Mouse (Mus musculus) forelimb bud, embryonic 11.5 days (tissue): Measurements from ENCODE around the gene Foxp1.

Experiments used
- DNase-seq: peaks from one replicate; pipeline ENCODE4 v3.0.0-alpha.2; 2012; ENCODE audit warnings: low read depth, low spot score

Foxp1 gene

DNA sequence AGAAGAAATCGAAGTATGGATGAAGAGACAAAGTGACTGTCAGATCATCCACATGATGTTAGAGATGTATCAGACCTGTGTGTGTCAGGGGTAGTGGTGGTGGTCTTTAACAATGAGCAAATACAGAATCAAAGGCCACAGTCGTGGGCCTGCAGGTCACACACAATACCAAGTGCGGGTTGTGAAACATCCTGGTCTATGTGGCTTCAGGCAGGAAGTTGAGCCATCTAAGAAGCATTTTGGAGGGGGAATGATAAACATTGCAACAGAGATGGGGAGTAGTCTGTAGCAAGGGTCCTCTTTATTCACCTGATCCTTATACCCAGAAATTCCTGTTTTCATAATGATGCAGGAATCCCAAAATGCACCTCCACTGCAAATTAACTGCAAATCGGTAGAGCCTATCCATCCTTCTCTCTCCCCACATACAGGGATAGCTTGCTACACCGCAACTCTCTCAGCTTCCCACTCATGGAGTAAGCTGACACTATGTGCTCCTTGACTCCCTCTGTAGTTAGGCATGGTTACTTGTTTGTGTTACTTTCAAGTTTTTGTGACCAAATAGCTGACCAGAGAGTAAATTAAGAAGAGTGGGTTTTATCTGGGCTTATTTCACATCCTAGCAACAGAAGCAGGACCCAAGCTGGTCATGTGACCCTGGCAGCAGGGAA lies 310.7 kb downstream of the Foxp1 start:
- DNase-seq, result no peak

DNA sequence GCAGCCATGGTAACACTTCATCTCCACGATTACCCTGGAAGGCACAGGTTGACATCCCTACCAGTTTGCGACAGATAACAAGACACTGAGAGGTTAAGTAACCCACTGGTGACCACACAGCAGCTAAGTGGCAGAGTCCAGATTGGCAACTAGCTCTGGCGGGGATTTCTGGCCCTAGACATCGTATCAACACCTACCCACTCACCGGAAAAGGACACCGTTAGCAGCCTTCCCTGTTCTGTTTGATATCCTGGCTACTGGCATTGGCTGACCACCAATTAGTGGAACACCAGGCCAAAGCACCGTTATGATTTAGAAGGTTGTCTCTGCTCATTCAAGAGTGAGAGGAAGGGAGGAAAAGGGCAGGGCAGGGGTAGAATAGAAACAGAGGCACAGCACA lies 312.4 kb downstream of the Foxp1 start:
- DNase-seq, result no peak

DNA sequence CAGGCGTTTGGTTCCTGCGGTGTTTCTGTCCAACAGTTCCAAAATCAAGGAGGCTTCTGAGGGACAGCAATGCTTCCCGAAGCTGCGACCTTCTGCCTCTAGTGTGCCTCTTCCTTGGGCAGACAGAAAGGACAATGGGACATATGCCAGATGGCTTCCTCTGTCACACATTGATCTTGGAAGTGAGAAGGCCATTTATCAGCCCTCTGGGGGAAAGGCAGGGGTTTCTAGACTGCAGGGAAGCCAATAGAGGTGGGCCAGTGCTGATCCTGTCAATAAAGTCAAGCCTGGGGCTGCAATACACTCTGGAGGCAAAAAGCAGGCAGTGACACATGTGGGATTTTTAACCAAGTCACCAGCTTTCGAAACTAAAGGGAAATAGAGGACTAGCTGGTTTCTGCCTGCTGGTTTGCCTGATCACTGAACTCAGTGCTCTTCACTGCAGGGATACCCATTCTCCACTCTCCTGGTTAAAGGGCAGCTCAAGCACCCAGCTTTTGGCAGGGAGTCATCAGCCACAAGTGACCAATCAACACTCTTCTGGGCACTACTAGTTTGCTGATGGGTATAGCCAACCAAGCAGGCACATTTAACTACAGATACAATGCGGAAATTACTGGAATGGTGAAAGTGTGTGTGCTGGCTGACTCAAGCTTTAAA lies 315.2 kb downstream of the Foxp1 start:
- DNase-seq, result no peak

DNA sequence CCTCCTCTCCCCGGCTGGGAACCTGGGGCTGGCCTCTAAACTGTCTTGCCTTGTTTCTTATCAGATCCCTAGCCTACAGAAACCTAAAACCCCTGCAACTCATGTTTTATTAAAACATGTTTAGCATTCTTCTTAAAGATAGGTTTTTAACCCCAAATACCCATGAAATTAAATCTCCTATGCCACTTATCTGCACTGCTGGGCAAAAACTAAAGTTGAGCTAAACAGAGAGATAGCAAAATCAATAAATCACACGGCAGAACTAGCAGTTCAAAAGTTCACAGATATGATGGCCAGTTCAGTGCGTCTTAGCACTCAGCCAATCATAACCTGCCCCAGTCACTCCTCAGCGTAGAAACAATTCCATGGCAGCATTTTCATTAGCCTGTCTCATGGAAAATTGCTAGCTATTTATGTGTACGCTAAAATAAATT lies 316.1 kb downstream of the Foxp1 start:
- no peak for DNase-seq

DNA sequence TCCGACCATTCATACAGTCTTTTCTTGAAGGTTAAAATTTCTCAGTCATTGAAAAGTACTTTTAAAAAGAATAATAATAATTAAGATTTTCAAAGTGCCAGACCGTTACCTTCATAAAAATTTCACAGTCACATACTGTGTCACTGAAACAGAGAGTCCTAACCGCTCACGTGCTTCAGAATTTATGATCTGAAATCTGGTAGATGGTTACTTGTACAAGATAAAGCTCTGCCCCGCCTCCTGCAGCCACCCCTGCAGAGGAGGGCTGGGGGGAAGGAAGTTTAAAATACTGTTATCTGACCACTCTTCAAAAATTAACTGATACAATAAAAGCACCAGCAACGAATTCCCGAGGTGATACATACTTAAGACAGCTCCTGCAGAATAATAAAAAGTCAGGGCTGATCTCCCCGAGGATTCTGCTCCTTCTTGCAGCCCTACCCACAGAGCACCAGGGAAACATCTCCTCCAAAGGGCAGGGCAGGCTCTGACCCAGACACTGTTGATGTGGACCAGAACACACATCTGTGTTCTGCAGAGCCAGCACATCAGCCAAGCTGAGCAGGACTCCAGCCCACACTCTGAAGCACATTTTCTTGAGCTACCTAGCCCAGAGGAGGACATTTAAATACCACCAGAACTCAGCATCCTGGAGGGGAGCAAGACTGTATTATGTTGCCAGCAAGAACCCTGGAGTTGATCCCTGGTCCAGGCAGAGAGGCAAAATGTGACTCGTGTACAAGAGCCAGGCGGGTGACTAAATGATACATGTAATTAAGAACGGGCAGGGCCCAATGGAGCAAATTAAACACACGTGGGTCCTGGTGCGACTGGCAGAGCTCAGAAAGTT lies 316.7 kb downstream of the Foxp1 start:
- DNase-seq, result peak; percentile 38

DNA sequence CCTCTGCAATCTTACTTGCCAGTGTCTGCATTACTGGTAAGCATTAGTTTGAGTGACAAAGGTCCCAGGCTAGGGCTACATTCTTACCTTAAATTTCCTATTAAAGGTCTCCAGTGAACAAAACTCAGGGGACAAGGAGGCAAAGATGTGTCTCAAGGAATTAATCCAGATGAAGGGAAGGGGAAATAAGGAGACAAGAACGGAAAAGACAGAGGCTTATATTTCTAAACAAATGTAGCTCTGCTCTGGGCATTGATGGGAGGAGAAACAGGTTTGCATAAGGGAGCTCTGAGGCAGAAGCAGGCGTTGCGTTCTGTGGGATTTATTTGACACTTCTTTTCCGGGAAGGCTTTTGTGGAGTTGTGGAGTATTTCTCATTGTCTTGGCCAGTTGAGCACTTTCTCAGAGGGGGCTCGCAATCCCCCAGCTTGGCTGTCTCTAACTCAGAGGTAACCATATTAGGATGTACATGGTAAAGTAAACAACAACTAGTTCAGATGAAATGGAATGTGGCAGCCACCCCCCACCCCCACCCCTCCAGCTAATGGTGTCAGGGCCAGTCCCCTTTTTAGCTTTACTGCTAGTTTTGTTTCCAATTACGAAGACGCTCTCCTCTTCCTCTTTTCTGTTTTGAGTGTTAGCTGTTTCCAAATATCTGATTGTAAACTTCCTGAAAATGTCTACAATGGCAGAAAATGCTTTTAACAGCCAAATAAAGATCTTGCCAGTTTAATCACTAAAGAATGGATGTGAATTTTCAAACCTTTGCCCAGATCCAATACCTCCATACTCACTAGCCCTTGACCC lies 317.5 kb downstream of the Foxp1 start:
- no peak for DNase-seq

DNA sequence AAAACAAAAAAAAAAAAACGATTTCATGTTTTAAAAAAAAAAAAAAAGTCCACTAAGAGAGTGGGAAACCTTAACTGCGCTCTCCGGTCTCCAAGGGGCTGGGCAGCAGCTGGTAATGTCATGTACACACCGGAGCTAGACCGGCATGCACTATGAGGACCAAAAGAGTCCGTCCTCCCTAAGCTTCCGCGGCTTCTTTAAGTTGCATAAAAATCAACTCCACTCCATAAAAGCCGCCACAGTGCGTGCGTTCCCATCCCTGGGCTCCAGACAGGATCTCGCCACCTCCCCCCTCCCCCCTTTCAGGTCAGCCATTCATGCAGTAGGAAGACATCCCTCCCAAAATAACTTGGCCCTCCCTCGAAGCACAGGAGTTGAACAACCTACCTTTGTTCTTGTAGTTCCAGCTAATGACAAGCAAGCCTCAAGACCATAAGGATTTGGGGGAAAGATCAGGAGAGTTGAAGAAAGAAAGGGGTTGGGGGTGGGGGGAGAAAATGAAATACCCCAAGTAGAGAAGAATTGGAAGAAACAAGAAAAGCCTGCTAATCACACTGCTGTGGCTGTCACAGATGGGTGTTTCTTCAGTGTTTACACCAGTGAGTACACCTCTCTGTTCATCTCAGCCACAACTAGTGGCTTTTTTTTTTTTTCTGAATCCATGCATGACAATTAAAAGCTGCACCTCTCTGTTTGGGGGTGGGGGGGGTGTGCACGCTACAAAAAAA lies 318.3 kb downstream of the Foxp1 start:
- peak; percentile 36 for DNase-seq

DNA sequence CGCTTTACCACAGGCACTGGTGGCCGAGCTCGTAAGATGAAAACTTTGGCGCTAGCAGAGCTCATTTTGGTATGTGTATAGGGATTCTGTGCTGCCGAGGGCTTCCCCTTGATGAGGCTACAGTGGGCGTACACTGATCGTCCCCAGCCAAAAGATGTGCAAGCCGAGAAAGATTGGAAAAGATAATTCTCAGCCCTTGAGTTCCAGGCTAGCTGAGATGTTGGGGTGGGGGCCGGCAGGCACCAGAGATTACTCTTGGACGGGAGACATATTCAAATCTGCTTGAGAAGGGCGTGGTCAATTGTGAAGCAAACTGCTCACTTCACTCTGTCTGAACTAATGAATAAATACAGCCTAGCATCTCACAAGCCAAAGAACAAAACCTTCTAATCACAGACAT lies 319.3 kb downstream of the Foxp1 start:
- no peak for DNase-seq

DNA sequence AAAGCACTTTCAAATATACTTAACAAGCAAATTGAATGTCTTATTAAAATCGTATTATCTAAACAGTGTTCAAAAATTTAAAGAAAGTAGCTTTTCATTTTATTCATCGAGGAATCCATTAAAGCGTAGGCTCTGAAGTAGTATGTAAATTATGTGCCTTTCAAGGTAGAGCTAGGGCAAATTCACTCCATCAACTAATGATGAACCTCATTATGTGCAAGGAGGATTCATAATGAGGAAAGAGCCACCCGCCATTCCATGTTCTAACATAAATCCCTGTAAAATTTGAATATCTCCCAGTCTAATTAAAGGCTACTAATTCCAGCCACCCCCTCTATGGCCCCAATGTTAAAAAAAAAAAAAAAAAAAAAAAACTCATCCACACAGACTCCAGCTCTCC lies 319.7 kb downstream of the Foxp1 start:
- no peak for DNase-seq

DNA sequence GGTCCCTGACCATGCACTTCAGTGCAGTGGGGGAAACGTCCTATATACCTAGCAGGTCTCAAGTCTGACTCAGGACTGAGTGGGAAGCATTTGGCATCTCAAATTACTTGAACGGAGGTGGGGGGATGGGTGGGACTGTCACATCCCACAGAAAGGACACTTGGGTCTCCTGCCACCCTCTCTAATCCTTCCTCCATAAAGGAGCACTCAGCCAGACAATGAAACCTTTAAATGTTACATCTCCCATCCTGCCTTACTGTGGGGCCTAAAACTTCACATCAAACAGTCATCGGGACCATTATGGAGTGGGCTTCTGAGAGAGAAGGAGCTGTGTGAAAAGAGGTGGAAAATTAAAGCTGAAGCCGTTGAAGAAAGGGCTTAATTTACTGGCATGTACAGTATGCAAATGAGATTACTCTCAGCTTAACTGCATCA lies 321.2 kb downstream of the Foxp1 start:
- no peak for DNase-seq

DNA sequence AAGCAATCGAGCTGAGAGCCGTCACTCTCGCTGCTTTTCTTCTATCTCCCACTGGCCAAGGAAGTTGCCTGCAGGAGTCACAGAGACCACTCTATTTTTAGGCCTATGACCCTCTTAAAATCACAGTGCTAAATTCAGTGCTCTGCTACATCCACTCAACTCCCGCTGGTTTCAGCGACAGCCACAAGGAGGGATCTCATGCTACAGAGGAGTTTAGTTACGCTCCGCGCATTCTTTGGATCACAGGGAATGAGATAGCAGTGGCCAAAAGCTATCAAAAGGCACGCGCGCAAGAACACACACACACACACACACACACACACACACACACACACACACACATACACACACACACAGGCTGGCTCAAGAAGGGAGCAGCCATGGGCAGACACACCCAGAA lies 321.9 kb downstream of the Foxp1 start:
- DNase-seq, result no peak

DNA sequence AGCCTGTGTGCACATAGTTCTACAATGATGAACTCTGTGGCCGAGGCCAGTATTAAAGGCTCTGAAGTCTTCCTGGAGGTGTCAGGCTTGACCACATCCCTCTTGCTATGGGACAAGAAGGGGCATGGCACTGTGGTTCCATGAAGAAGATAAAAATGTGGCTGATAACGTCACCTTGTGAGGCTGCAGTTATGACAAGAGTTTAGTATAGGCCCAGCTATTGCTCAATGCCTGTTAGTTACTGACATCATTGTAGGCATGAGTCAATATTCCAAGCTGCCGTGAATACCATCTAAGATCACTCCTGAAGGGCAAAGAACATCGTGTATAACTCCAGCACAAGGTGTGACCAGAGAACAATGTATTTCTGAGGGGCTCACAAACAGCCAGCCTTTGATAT lies 323.2 kb downstream of the Foxp1 start:
- no peak for DNase-seq

DNA sequence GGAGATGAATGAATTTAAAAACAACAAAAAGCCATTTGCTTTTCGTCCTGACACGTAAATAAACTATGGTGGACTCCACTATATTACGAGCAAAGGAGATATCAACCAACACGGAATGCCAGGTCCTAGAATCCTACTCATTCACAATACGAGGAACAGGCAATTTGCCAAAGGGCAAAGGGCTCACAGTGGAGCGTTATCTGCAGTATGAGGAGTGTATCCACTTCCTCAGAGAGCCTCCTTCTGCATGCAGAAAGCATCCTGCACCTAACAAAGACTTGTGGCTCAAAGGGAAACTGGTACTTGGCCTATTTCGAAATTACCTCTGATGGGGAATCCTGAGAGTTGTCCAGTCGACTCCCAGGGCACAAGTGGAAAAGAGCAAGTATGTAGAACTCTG lies 328.8 kb downstream of the Foxp1 start:
- no peak for DNase-seq

DNA sequence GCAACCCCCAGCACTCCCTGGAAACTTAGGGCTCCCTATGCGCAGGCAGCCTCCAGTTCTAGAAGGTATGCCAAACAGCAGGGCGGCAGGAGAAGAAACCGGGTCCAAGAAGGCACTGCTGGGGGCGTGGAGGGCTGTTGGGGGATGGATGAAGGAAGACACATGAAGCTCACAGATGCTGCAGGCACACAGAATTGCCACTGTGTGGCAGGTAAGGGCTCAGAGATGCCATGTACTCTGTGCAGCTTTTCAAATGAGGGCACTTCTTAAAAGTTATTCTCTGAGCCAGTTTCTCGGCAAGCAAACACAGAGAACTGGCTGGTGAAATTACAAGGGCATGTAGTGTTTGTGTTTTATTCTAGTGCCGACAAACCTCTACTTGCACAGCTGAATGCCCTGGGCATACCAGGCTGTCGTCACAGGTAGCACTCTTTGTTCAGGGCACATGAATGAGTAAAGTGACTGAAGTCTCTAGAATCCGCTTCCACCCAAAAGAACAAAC lies 330.8 kb downstream of the Foxp1 start:
- DNase-seq, result no peak

DNA sequence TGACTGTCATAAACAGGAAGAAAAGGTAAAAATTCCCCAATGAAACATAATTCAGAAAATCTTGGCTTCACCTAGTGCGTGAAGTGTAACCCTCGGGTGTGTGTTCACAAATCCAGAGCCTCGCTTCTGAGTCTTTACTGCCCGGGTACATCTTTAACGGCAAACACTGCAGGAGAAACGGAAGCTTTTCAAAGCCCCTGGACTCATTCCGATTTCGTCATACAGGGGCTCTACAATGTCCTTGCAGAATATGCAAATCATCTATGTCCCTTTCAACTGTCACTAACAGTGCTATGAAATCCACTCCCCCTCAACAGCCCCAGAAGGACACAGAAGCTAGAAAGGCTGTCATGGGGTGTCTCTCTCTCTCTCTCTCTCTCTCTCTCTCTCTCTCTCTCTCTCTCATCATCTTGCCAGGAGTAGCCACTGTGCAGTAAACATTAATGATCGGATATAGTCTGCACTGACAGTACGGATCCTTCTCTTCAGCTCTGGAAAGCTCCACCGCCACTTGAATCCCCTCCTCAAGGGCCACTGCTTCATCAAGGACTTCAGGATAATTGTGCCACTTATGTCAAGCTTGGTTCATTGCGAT lies 331.4 kb downstream of the Foxp1 start:
- no peak for DNase-seq

DNA sequence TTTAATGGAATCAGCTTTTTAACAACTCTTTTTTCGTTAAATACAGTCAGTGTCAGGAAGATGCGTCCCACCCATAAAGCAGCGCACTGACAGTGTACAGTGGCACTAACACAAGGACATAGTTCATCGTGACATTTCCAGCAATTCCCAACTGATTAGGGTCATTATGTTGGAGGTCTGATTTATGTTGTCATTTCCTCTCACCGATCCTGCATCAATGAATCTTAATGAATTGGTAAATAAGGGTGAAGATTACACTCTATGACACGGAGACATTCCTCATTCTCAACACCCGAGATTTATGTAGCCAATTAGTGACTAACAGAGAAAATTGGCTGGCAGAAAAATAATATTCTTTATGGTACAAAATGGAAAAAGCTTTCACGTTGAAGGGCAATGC lies 332.6 kb downstream of the Foxp1 start:
- DNase-seq, result peak; percentile 55

DNA sequence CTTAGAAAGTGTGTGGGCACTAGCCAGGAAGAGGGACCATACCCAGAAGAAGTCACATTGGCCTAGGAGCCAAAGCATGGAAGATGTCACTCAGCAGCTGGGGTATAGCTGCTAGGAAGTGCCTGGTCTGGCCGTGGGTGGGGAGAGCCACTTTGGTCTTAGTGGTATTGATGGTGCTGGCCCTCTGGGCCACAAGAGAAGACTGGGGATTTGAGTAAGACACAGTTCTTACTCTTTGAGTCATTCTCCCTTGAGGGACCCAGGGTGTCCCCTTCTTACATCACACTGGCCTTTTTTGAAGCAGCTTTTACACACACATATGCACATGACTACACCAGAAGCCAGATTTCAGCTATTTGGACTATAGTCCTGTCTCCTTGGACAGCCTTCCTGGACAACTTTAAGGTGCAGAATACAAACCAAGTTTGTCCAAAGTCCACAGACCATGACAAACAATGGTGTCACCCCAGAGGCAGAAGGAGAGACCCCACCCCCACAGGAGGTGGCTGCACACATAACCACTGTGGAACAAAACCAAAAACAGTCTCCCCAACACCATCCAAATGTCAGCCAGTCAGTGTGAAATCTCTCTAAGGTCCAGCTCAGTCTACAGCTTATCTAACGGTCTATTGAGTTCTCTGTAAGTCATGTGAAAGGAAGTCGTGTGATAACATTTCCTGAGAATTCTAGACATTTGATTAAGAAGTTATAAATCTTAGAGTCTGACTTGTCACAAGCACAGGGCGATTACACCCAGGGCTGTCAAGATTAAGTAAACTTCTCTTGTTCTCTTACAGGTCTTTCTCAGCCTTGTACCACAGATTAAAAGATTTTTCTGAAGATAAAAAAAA lies 333.9 kb downstream of the Foxp1 start:
- DNase-seq, result no peak

DNA sequence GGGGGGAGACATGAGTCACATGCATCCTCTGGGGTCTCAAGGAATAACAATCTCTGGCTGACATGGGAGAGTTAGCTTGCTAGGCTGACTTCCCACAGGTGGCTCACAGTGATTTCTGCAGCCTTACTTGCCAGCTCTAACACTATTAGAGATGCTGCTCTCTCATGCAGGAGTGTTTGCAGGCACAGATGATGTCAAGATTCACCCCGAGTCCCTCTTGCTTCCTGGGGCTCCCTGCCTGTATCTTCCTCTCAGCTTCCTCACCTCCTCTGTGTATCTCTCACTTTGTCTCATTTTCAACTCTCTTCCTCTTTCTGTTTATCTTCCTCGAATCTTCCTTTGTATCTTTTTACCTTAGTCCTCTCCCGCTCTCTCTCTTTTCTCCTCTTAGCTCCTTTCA lies 334.6 kb downstream of the Foxp1 start:
- no peak for DNase-seq

DNA sequence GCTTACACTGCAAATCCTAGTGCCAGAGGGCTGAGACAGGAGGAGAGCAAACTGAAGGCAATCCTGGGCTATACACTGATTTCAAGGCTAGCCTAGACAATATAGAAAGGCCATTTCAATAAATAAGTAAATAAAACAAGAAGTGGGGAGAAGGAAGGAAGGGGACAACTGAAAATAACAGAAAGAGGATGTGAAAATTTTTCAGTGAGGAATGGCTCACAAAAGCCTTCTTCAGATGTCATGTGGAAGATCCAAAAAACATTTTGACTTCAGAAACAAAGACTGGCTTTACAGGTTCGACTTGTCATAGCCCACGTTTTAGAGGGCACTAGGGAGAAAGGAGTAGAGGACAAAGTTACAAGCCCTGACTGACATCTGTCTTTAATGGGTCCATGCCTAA lies 335.1 kb downstream of the Foxp1 start:
- DNase-seq, result no peak

DNA sequence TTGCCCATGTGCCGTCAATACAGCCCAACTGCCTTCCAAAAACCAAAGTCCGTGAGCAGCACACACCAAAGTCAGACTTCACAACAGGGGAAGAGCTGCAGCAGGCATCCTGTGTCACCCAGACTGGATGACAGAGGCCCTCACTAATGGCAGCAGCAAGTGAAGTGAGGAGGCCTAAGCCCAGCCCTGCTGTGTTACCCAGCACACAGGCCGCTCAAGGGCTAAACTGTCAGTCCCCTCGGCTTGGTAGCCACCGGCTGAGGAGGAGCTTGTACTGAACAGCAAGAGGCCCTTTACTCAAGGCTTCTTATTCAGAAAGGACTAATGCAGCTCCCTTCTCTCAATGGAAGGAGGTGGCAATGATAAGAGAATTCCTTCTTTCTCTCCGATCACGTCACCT lies 336.0 kb downstream of the Foxp1 start:
- no peak for DNase-seq
